Mouse (Mus musculus): ENCODE measurements around the gene Zfp53. TPM values are rescaled to one million over a fixed set of nuclear protein-coding genes. Genes with fewer than 3 reads are reported as not detected.

Gene Zfp53
- polyA plus RNA-seq, 1 experiment from 2014 or later, result 8.6 TPM

- no peak overlapping the region for H3K27ac ChIP-seq (ENCODE audit: low read depth, low read length)
- no peaks in the 10 kb centered on the region for H3K4me1 ChIP-seq (replicated peaks; ENCODE audit: control insufficient read depth, insufficient read depth, low read length)
- no peak overlapping the region for H3K4me2 ChIP-seq (replicated peaks; ENCODE audit: low read depth, low read length)
- no peak overlapping the region for H3K9ac ChIP-seq (ENCODE audit: low read depth, low read length)
- DNase-seq (ENCODE audit: low spot score) (peak; percentile 76), ATAC-seq (ENCODE audit: low FRiP score) (peak; percentile 32)
- no peaks in the 10 kb centered on the region for H3K9me3 ChIP-seq (ENCODE audit: control insufficient read depth, low read length)
- 28% methylated on average over 4 of the region's 4 CpGs for WGBS
- H3K4me3 ChIP-seq (ENCODE audit: low read depth, low read length), result no peak overlapping the region
- H3K27me3 ChIP-seq (ENCODE audit: control insufficient read depth, insufficient read depth, low read length), result no peaks in the 10 kb centered on the region
- no peaks in the 10 kb centered on the region for H3K36me3 ChIP-seq (ENCODE audit: control insufficient read depth, insufficient read depth, low read length)
These were observed 45.8 kb downstream of the Zfp53 start for GRCm38 (mm10) chr17:21534460-21535095.

DNA sequence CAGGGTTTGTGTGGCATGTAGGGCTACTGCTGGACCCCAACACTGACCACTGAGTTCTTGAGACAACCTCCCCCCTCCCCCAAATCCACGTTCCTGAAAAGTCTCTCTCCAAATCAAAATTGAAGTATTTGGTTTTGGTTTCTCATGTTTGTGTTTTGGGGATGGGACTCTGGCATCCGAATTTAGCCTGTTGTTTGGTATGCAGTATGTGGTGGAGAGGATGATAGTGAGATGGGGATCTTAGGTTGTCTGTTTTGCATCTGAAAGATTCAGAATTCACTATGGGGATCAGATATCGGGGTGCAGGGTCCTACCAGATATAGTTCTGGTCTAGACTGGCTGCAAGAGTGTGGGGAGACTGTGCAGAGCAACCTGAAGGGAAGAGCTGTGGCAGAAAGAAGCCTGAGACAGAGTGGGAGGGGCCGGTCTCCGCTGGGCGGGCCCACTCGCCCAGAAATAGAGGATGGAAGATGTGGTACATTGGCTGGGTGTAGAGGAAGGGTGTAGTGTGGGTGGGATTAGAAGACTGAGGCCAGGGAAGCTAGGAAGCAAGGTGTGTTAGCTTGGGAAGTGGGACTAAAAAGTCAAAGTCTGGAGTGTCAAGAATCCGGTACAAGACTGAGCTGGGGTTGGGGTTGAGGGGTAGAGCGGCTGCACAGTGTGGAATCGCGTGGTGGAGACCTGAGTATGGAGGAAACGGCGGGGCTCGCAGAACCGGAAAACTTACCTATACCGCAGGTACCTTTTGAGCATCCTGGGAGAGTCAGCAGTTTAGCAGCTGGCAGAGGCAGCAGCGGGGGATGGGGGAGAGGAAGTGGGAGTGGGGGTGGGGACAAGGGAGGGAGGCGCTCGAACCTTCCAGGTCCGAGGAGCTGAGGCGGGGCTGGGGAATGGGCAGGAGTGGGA, 46.6 kb downstream of the Zfp53 start, which contains the start of gene Zfp52:
TSS of gene Zfp52 (plus strand) at position 444 of the 906 bp plus-strand sequence.
- peak within 1 kb of the TSS; percentile 36 for H3K4me3 ChIP-seq (ENCODE audit: low read depth, low read length)
- H3K27ac ChIP-seq (ENCODE audit: low read depth, low read length), result no peak within 1 kb of the TSS
- no peaks in the 10 kb centered on the region for H3K9me3 ChIP-seq (ENCODE audit: control insufficient read depth, low read length)
- H3K36me3 ChIP-seq (ENCODE audit: control insufficient read depth, insufficient read depth, low read length), result no peaks in the 10 kb centered on the region
- DNase-seq (ENCODE audit: low spot score) (peak; percentile 49), ATAC-seq (ENCODE audit: low FRiP score) (peak; percentile 29)
- WGBS, result 5% methylated on average over 20 of the region's 21 CpGs
- no peaks in the 10 kb centered on the region for H3K4me1 ChIP-seq (replicated peaks; ENCODE audit: control insufficient read depth, insufficient read depth, low read length)
- H3K9ac ChIP-seq (ENCODE audit: low read depth, low read length), result peak within 1 kb of the TSS; percentile 56
- no peaks in the 10 kb centered on the region for H3K27me3 ChIP-seq (ENCODE audit: control insufficient read depth, insufficient read depth, low read length)
- peak within 1 kb of the TSS; percentile 65 for H3K4me2 ChIP-seq (replicated peaks; ENCODE audit: low read depth, low read length)

GRCm38 (mm10) chr17:21536096-21536495, 47.3 kb downstream of the Zfp53 start:
- H3K9me3 ChIP-seq (ENCODE audit: control insufficient read depth, low read length), result no peaks in the 10 kb centered on the region
- H3K4me3 ChIP-seq (ENCODE audit: low read depth, low read length), result peak overlapping the region; percentile 36
- H3K36me3 ChIP-seq (ENCODE audit: control insufficient read depth, insufficient read depth, low read length), result no peaks in the 10 kb centered on the region
- H3K27me3 ChIP-seq (ENCODE audit: control insufficient read depth, insufficient read depth, low read length), result no peaks in the 10 kb centered on the region
- H3K4me2 ChIP-seq (replicated peaks; ENCODE audit: low read depth, low read length), result peak overlapping the region; percentile 65
- no peaks in the 10 kb centered on the region for H3K4me1 ChIP-seq (replicated peaks; ENCODE audit: control insufficient read depth, insufficient read depth, low read length)
- ATAC-seq (ENCODE audit: low FRiP score), result no peak
- H3K27ac ChIP-seq (ENCODE audit: low read depth, low read length), result no peak overlapping the region
- DNase-seq (ENCODE audit: low spot score), result no peak
- H3K9ac ChIP-seq (ENCODE audit: low read depth, low read length), result no peak overlapping the region; the same call in 1 of the 2 replicates
- WGBS, result 35% methylated on average over 7 of the region's 7 CpGs

DNA sequence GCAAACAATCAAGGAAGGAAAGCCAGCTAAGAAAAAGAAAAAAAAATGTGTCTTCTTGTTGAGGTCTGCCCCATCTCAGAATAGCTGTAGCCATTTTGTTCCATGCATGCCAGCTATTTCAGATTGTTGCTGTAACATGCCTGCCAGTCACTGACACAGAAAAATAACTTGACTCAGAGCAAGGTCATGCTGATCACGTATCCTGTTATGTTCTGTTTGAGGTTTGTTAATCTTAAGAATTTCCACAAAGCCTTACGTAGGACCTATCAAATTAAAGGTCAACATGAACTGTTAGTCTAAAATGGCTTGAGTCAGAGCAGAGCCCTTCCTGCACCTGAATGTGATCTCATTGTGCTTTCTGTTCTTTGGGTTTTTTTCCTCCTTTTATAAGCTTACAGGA, 47.9 kb downstream of the Zfp53 start:
- Histone ChIP-seq H3K4me3 (ENCODE audit: low read depth, low read length) (no peak overlapping the region), H3K27ac (ENCODE audit: low read depth, low read length) (no peak overlapping the region), H3K4me1 (replicated peaks; ENCODE audit: control insufficient read depth, insufficient read depth, low read length) (no peaks in the 10 kb centered on the region), H3K9me3 (ENCODE audit: control insufficient read depth, low read length) (no peaks in the 10 kb centered on the region), H3K27me3 (ENCODE audit: control insufficient read depth, insufficient read depth, low read length) (no peaks in the 10 kb centered on the region), H3K36me3 (ENCODE audit: control insufficient read depth, insufficient read depth, low read length) (no peaks in the 10 kb centered on the region), H3K9ac (ENCODE audit: low read depth, low read length) (no peak overlapping the region), H3K4me2 (replicated peaks; ENCODE audit: low read depth, low read length) (no peak overlapping the region)
- no peak for DNase-seq (ENCODE audit: low spot score)
- ATAC-seq (ENCODE audit: low FRiP score), result no peak
- WGBS, result 72% methylated on average over 2 of the region's 2 CpGs

DNA sequence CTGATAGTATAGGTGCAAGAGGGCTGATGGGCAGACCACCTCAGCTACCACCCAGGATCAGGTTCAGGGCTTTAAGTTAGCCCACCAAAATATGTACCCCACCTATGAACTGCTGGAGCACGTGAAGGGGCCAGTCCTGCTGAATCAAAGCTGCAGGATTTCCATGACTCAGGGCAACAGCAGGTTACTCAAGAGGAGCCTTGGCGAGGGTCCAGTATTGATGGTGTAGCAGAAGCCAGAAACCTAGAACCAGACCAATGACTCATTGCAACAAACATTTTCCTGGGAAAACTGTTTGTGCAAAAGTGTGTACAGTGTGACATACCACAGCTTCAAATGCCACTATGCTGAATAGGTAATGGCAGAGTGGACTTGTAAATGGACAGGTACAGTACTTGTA, 69.0 kb downstream of the Zfp53 start:
- Histone ChIP-seq H3K4me1 (replicated peaks; ENCODE audit: control insufficient read depth, insufficient read depth, low read length) (no peaks in the 10 kb centered on the region), H3K36me3 (ENCODE audit: control insufficient read depth, insufficient read depth, low read length) (no peaks in the 10 kb centered on the region), H3K9me3 (ENCODE audit: control insufficient read depth, low read length) (no peaks in the 10 kb centered on the region), H3K4me2 (replicated peaks; ENCODE audit: low read depth, low read length) (no peak overlapping the region), H3K4me3 (ENCODE audit: low read depth, low read length) (no peak overlapping the region), H3K9ac (ENCODE audit: low read depth, low read length) (no peak overlapping the region), H3K27ac (ENCODE audit: low read depth, low read length) (no peak overlapping the region), H3K27me3 (ENCODE audit: control insufficient read depth, insufficient read depth, low read length) (no peaks in the 10 kb centered on the region)
- 91% methylated on average over 2 of the region's 2 CpGs for WGBS
- ATAC-seq (ENCODE audit: low FRiP score) (no peak), DNase-seq (ENCODE audit: low spot score) (no peak)

Other genes with a start within 250 kb of the Zfp53 start
- not detected in 2 replicates for gene Vmn1r235, start 232.6 kb upstream of the Zfp53 start, polyA plus RNA-seq (2014; fragmentation: Nextera tagmentation; extraction: Ambion mirVana)
- gene Vmn1r236, start 206.1 kb upstream of the Zfp53 start, polyA plus RNA-seq (2014; fragmentation: Nextera tagmentation; extraction: Ambion mirVana), result not detected in 2 replicates
- gene Vmn1r237, start 177.1 kb upstream of the Zfp53 start, polyA plus RNA-seq (2014; fragmentation: Nextera tagmentation; extraction: Ambion mirVana), result not detected in 2 replicates
- 3.1 and 4.0 TPM in 2 replicates for gene Zfp677, start 105.2 kb upstream of the Zfp53 start, polyA plus RNA-seq (2014; fragmentation: Nextera tagmentation; extraction: Ambion mirVana)
- gene Zfp54, start 65.8 kb upstream of the Zfp53 start, polyA plus RNA-seq (2014; fragmentation: Nextera tagmentation; extraction: Ambion mirVana), result 2.9 and 3.8 TPM in 2 replicates
- 16.4 and 17.0 TPM in 2 replicates for gene Zfp51, start 38.6 kb upstream of the Zfp53 start, polyA plus RNA-seq (2014; fragmentation: Nextera tagmentation; extraction: Ambion mirVana)
- 2.1 and 2.9 TPM in 2 replicates for gene Zfp52, start 46.5 kb downstream of the Zfp53 start, polyA plus RNA-seq (2014; fragmentation: Nextera tagmentation; extraction: Ambion mirVana)
- 19.0 and 21.1 TPM in 2 replicates for gene Zfp948, start 78.0 kb downstream of the Zfp53 start, polyA plus RNA-seq (2014; fragmentation: Nextera tagmentation; extraction: Ambion mirVana)
- 9.6 and 9.9 TPM in 2 replicates for gene Zfp983, start 161.6 kb downstream of the Zfp53 start, polyA plus RNA-seq (2014; fragmentation: Nextera tagmentation; extraction: Ambion mirVana)
- gene Gm10226, start 202.9 kb downstream of the Zfp53 start, polyA plus RNA-seq (2014; fragmentation: Nextera tagmentation; extraction: Ambion mirVana), result 13.5 TPM in 2 replicates
- 24.1 and 24.7 TPM in 2 replicates for gene Zfp760, start 218.7 kb downstream of the Zfp53 start, polyA plus RNA-seq (2014; fragmentation: Nextera tagmentation; extraction: Ambion mirVana)
- 8.8 and 10.4 TPM in 2 replicates for gene Zfp229, start 241.8 kb downstream of the Zfp53 start, polyA plus RNA-seq (2014; fragmentation: Nextera tagmentation; extraction: Ambion mirVana)

Data from hindbrain, embryonic 11.5 days (tissue).